Mouse (Mus musculus): ENCODE results near the gene Reep3.

- no peak for TF ChIP-seq CTCF (IDR thresholded peaks at IDR 0.05 in 2 of 3, conservative IDR thresholded peaks at IDR 0.05 in 1 of 3; ENCODE audit: control insufficient read depth in 1 of 3, insufficient read depth in 1 of 3, low read depth in 2 of 3, low read length in 3 of 3, poor library complexity in 1 of 3, severe bottlenecking in 1 of 3)
- TF ChIP-seq ELF1 (IDR thresholded peaks at IDR 0.05; ENCODE audit: low read depth, low read length), result no peak
- TF ChIP-seq ZNF384 (IDR thresholded peaks at IDR 0.05; ENCODE audit: low read depth, low read length), result no peak
- no peak for TF ChIP-seq MAX (IDR thresholded peaks at IDR 0.05; ENCODE audit: low read length)
- TF ChIP-seq ZC3H11A (IDR thresholded peaks at IDR 0.05; ENCODE audit: low read depth, low read length), result no peak
- TF ChIP-seq BHLHE40 (IDR thresholded peaks at IDR 0.05; ENCODE audit: borderline replicate concordance, low read depth, low read length), result no peak
- no peak for TF ChIP-seq HCFC1 (IDR thresholded peaks at IDR 0.05; ENCODE audit: low read depth, low read length)
- no peak for TF ChIP-seq USF1 (IDR thresholded peaks at IDR 0.05; ENCODE audit: low read depth, low read length)
- TF ChIP-seq KAT2A (conservative IDR thresholded peaks at IDR 0.05; ENCODE audit: low read depth, low read length), result no peak
- TF ChIP-seq JUND (IDR thresholded peaks at IDR 0.05; ENCODE audit: low read depth, low read length), result no peak
Measured at GRCm38 (mm10) chr10:66970336-66971115, 126.2 kb downstream of the Reep3 start.
